Mouse (Mus musculus) embryonic stem cell, embryonic (primary cell): ENCODE data around the gene Yju2.

ENCODE experiments used
- CTCF ChIA-PET, 4 experiments: fragments of 300-600 bp in 2 of 4; fragments of 350-600 bp in 2 of 4; sonication (Branson Sonifier 250); formaldehyde crosslinking; loops; one replicate each; lab custom pipeline; 2022; ENCODE audit warnings: inconsistent platforms in 2 of 4; lab: Charles Lee
- POLR2A ChIA-PET, 4 experiments: fragments of 300-600 bp in 2 of 4; fragments of 350-600 bp in 2 of 4; sonication (Branson Sonifier 250); formaldehyde crosslinking; loops; one replicate each; lab custom pipeline; 2022; ENCODE audit warnings: antibody characterized with exemption in 4 of 4, inconsistent platforms in 1 of 4; lab: Charles Lee

Yju2 gene

GRCm38 (mm10) chr17:55958918-55959728 lies at the start of gene Yju2:
TSS of gene Yju2 (plus strand) at chr17:55959099.
- CTCF ChIA-PET = interaction anchor here (0.5 to 2.3 kb wide), 28 partner anchors 9 to 705 kb away, joined by 3 to 22 read pairs (median 3); partner anchors contain the start of genes Sh3gl1 (in 2 of the 4), Chaf1a (in 1 of the 4), Dpp9 (in 1 of the 4) and Plin5 (in 1 of the 4)
- POLR2A ChIA-PET = interaction anchor here (0.6 to 4.4 kb wide), 102 partner anchors 8 to 714 kb away, joined by 3 to 38 read pairs (median 4); partner anchors contain the start of genes Sh3gl1 (in 4 of the 4), Zfp119b (in 3 of the 4), Chaf1a (in 2 of the 4) and Mpnd (in 2 of the 4)

GRCm38 (mm10) chr17:55931553-55932502 lies 27.1 kb upstream of the Yju2 start:
- POLR2A ChIA-PET = interaction anchor here in 2 of 4 experiments (0.6 to 3.1 kb wide), 6 partner anchors 11 to 369 kb away, joined by 3 to 11 read pairs (median 4); partner anchors contain the start of genes Sh3gl1 (in 1 of the 2), Yju2 (in 1 of the 2) and Zfp119b (in 1 of the 2)
- CTCF ChIA-PET = interaction anchor here in 2 of 4 experiments (0.6 to 1.5 kb wide), 2 partner anchors 26 to 228 kb away, joined by 3 to 4 read pairs; no protein-coding TSS in a partner anchor

GRCm38 (mm10) chr17:55932635-55933034 lies 26.3 kb upstream of the Yju2 start:
- CTCF ChIA-PET = interaction anchor here in 2 of 4 experiments (1.1 to 1.5 kb wide), 2 partner anchors 20 to 25 kb away, joined by 4 to 5 read pairs; partner anchors contain the start of gene Ebi3 (in 1 of the 2)

GRCm38 (mm10) chr17:55933191-55933590 lies 25.7 kb upstream of the Yju2 start:
- POLR2A ChIA-PET = interaction anchor here in 2 of 4 experiments (0.6 to 3.1 kb wide), 11 partner anchors 10 to 1408 kb away, joined by 3 to 11 read pairs (median 5); partner anchors contain the start of genes Ebi3 (in 2 of the 2), Sh3gl1 (in 1 of the 2), Yju2 (in 1 of the 2) and Zfp119b (in 1 of the 2)

More at GRCm38 (mm10) chr17:55932635-55933034, 26.3 kb upstream of the Yju2 start:
- POLR2A ChIA-PET = interaction anchor here in 3 of 4 experiments (0.6 to 3.1 kb wide), 9 partner anchors 11 to 158 kb away, joined by 3 to 11 read pairs (median 5); partner anchors contain the start of genes Ebi3 (in 2 of the 3), Sh3gl1 (in 2 of the 3), Yju2 (in 1 of the 3) and Zfp119b (in 1 of the 3)

GRCm38 (mm10) chr17:55944387-55944865 lies 14.5 kb upstream of the Yju2 start:
- POLR2A ChIA-PET = interaction anchor here in 3 of 4 experiments (0.7 to 3.6 kb wide), 21 partner anchors 7 to 232 kb away, joined by 3 to 19 read pairs (median 5); partner anchors contain the start of genes Yju2 (in 3 of the 3), Ebi3 (in 1 of the 3), Hdgfl2 (in 1 of the 3) and Plin5 (in 1 of the 3)

More at GRCm38 (mm10) chr17:55933191-55933590, 25.7 kb upstream of the Yju2 start:
- CTCF ChIA-PET = interaction anchor here in 1 of 4 experiments (1.1 kb wide), 1 partner anchor 19 kb away, joined by 5 read pairs; the partner anchor contains the start of gene Ebi3

GRCm38 (mm10) chr17:55944866-55945682 lies 13.8 kb upstream of the Yju2 start:
- POLR2A ChIA-PET = interaction anchor here (0.6 to 3.6 kb wide), 37 partner anchors 9 to 935 kb away, joined by 3 to 19 read pairs (median 4); partner anchors contain the start of genes Yju2 (in 3 of the 4), Chaf1a (in 1 of the 4), Hdgfl2 (in 1 of the 4) and Plin5 (in 1 of the 4)

More at GRCm38 (mm10) chr17:55944387-55944865, 14.5 kb upstream of the Yju2 start:
- CTCF ChIA-PET = interaction anchor here in 1 of 4 experiments (1.3 kb wide), 1 partner anchor 13 kb away, joined by 3 read pairs; no protein-coding TSS in a partner anchor

GRCm38 (mm10) chr17:55945696-55946095 lies 13.2 kb upstream of the Yju2 start:
- CTCF ChIA-PET = interaction anchor here in 3 of 4 experiments (0.6 to 1.3 kb wide), 8 partner anchors 9 to 608 kb away, joined by 3 to 9 read pairs (median 3); partner anchors contain the start of gene Sh3gl1 (in 1 of the 3)
- POLR2A ChIA-PET = interaction anchor here (0.6 to 3.6 kb wide), 33 partner anchors 8 to 934 kb away, joined by 3 to 19 read pairs (median 5); partner anchors contain the start of genes Yju2 (in 3 of the 4), Chaf1a (in 1 of the 4), Hdgfl2 (in 1 of the 4) and Pot1b (in 1 of the 4)

More at GRCm38 (mm10) chr17:55944866-55945682, 13.8 kb upstream of the Yju2 start:
- CTCF ChIA-PET = interaction anchor here in 3 of 4 experiments (0.6 to 1.3 kb wide), 6 partner anchors 9 to 273 kb away, joined by 3 to 9 read pairs (median 3); partner anchors contain the start of gene Sh3gl1 (in 1 of the 3)

- ChIA-PET POLR2A (interaction anchor here in 2 of 4 experiments (0.9 to 2.3 kb wide), 4 partner anchors 10 to 91 kb away, joined by 3 to 6 read pairs (median 5); partner anchors contain the start of genes Yju2 (in 2 of the 2), Chaf1a (in 1 of the 2) and Sh3gl1 (in 1 of the 2)), CTCF (interaction anchor here in 1 of 4 experiments (0.7 kb wide), 1 partner anchor 70 kb away, joined by 6 read pairs; no protein-coding TSS in a partner anchor)
Observed at GRCm38 (mm10) chr17:55948647-55949046, 10.3 kb upstream of the Yju2 start.

GRCm38 (mm10) chr17:55949400-55949799 lies 9.5 kb upstream of the Yju2 start, which contains the start of gene Zfp119b:
TSS of gene Zfp119b (minus strand) at chr17:55949500.
- ChIA-PET CTCF (interaction anchor here in 2 of 4 experiments (0.7 to 1.4 kb wide), 3 partner anchors 10 to 247 kb away, joined by 3 to 6 read pairs (median 3); partner anchors contain the start of gene Yju2 (in 1 of the 2)), POLR2A (interaction anchor here in 3 of 4 experiments (0.6 to 2.4 kb wide), 7 partner anchors 9 to 275 kb away, joined by 3 to 11 read pairs (median 4); partner anchors contain the start of genes Yju2 (in 3 of the 3), Chaf1a (in 1 of the 3) and Sh3gl1 (in 1 of the 3))

GRCm38 (mm10) chr17:55950601-55951000 lies 8.3 kb upstream of the Yju2 start:
- ChIA-PET CTCF (interaction anchor here in 2 of 4 experiments (1.1 to 2.2 kb wide), 3 partner anchors 8 to 248 kb away, joined by 3 to 7 read pairs (median 3); partner anchors contain the start of gene Yju2 (in 1 of the 2)), POLR2A (interaction anchor here (1.0 to 4.3 kb wide), 9 partner anchors 8 to 128 kb away, joined by 3 to 19 read pairs (median 4); partner anchors contain the start of genes Yju2 (in 4 of the 4), Hdgfl2 (in 1 of the 4) and Sh3gl1 (in 1 of the 4))

- CTCF ChIA-PET = interaction anchor here (0.6 to 2.2 kb wide), 9 partner anchors 19 to 325 kb away, joined by 3 to 8 read pairs (median 4); partner anchors contain the start of gene Sh3gl1 (in 1 of the 4)
Observed at GRCm38 (mm10) chr17:55952041-55952440, 6.9 kb upstream of the Yju2 start.

GRCm38 (mm10) chr17:55952447-55953027 lies 6.4 kb upstream of the Yju2 start, which contains the start of gene Ebi3:
TSS of gene Ebi3 (plus strand) at chr17:55952640.
- ChIA-PET CTCF (interaction anchor here (0.6 to 2.2 kb wide), 8 partner anchors 19 to 324 kb away, joined by 3 to 8 read pairs (median 4); partner anchors contain the start of gene Sh3gl1 (in 1 of the 4)), POLR2A (interaction anchor here in 3 of 4 experiments (0.6 to 4.3 kb wide), 27 partner anchors 9 to 768 kb away, joined by 3 to 19 read pairs (median 4); partner anchors contain the start of genes Hdgfl2 (in 2 of the 3), Dpp9 (in 1 of the 3), Fsd1 (in 1 of the 3) and Sh3gl1 (in 1 of the 3))

More at GRCm38 (mm10) chr17:55952041-55952440, 6.9 kb upstream of the Yju2 start:
- POLR2A ChIA-PET = interaction anchor here in 3 of 4 experiments (0.6 to 4.3 kb wide), 23 partner anchors 9 to 768 kb away, joined by 3 to 19 read pairs (median 4); partner anchors contain the start of genes Hdgfl2 (in 2 of the 3), Dpp9 (in 1 of the 3), Sh3gl1 (in 1 of the 3) and Zfp119a (in 1 of the 3)

- CTCF ChIA-PET = interaction anchor here in 2 of 4 experiments (0.6 to 1.0 kb wide), 4 partner anchors 23 to 246 kb away, joined by 3 to 4 read pairs (median 4); partner anchors contain the start of gene Sh3gl1 (in 1 of the 2)
- POLR2A ChIA-PET = interaction anchor here in 3 of 4 experiments (0.7 to 4.3 kb wide), 18 partner anchors 8 to 351 kb away, joined by 3 to 19 read pairs (median 4); partner anchors contain the start of genes Hdgfl2 (in 2 of the 3), Chaf1a (in 1 of the 3) and Sh3gl1 (in 1 of the 3)
Observed at GRCm38 (mm10) chr17:55953751-55954150, 5.1 kb upstream of the Yju2 start.
